Mouse (Mus musculus) c-Kit-negative CD71-positive TER-119-positive erythroid progenitor cells, embryonic 14.5 days (primary cell): ENCODE results near the gene Mta3.

ENCODE experiments used
- DNase-seq: peaks from one replicate; pipeline ENCODE4 v3.0.0-alpha.2; 2013; ENCODE audit warnings: low read depth, low spot score

The Mta3 gene

DNA sequence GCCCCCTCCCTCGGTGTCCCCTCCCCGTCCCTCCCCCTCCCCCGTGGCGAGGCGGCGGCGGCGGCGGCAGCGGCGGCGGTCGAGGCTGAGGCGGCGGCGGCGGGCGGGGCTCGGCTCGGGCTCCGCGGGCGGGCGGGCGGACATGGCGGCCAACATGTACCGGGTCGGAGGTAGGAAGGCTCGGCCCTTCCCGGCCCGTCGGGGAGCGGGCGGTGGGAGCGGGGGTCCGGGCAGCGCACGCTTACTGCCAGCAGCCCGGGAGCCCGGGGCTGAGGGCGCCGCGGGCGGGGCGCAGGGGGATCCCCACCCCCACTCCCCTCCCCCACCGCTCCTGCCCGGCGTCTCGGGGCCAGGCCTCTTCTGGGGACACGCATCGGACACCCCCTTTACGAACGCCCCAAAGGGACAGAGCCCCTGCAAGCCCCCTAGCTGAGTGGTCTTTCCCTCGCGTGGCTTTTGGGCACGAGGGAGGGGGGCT is at the start of gene Mta3:
Gene Mta3 (plus strand): TSS at position 48 of the 478 bp plus-strand sequence.
- DNase-seq = peak; percentile 31

DNA sequence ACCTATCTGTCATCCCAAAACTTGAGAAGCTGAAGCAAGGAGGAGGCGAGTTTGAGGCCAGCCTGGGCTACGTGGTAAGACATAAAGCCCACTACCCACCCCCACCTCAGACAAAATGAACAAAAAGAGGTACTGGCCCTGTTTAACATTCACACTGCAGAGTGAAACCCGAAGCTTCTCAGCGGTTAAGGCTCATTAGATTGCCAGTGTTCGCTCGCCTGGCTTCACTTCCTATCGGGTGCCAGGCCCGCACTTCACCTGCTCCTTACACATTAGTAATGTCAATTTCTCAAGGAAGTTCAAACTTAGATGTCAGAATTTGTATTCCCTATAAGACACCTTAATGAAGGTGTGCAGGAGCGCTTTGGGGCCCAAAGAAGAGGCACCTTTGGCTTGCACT is 48.6 kb upstream of the Mta3 start:
- DNase-seq = no peak

GRCm38 (mm10) chr17:83658943-83659342 is 47.0 kb upstream of the Mta3 start:
- peak; percentile 69 for DNase-seq

DNA sequence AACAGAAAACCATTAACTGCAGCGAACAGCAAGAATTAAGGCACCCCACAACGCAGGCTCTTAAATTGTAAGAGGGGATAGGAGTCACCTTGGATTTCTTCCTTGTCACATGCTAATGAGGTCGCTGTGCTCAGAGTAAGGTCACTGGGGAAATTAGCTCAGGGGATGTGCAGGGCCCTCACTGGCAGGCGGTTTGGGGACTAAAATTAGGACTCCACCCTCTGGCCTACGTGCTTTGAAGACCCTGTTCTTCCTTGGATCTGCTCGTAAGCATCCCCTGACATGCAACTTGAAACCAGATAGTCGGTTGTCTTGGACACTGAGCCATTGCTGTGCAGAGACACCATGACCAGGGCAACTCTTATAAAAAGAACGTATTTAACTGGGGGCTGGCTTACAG is 41.2 kb upstream of the Mta3 start:
- DNase-seq = no peak

GRCm38 (mm10) chr17:83666597-83667287 is 39.2 kb upstream of the Mta3 start:
- no peak for DNase-seq

GRCm38 (mm10) chr17:83667934-83668690 is 37.9 kb upstream of the Mta3 start:
- DNase-seq = no peak

- DNase-seq = no peak
These were observed 33.3 kb upstream of the Mta3 start for GRCm38 (mm10) chr17:83672685-83673084.

DNA sequence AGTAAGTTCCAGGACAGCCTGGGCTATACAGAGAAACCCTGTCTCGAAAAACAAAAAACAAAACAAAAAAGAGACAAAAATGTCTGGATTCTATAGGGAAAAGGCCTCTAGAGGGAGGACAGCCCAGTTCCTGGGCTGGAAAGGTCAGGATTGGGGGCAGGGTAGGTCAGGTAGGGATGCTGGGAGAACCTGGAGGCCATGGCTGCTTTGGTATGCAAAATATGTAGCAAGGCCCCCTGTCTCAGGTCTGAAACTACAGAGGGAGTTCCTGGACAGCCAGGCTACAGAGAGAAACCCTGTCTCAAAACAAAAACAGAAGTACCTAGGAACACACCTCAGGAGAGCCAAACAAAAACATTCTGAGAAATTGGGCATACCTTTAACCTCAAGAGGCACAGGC is 28.6 kb upstream of the Mta3 start:
- DNase-seq = no peak

GRCm38 (mm10) chr17:83681977-83682376 is 24.0 kb upstream of the Mta3 start:
- no peak for DNase-seq

DNA sequence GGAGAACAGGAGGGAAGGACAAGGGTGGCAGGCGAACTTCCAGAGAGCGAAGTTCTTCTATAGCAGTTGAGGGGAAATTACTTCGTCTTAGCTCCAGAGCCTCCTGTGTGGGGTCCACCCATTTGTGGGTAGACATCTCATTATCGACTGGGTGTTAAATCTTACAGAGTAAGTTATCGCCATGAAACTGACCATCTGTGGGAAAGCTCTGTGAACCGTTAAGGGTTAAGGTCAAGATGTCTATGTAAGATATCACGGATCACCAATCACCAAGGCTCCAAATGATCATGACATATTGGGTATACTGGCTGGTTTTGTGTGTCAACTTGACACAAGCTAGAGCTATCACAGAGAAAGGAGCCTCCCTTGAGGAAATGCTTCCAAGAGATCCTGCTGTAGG is 21.5 kb upstream of the Mta3 start:
- DNase-seq = no peak

GRCm38 (mm10) chr17:83690418-83690817 is 15.5 kb upstream of the Mta3 start:
- DNase-seq = no peak

DNA sequence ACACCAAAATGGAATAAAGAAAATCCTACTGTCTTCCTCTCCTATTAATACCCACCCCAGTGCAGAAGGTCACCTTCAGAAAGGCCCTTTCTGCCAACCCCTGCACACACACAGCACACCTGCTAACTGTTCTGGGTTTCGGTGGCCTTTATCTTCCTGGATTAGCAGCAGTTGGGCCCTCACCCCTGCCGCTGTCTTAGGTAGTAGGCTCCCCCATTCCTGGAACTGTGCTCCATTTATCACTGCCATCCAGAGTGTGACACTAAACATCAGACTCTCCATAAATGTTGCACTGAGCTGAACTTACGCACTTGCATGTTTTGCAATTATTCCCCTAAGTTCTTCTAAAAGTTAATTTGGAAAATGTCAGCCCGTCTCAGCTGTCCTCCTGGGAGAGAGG is 14.6 kb upstream of the Mta3 start:
- no peak for DNase-seq

DNA sequence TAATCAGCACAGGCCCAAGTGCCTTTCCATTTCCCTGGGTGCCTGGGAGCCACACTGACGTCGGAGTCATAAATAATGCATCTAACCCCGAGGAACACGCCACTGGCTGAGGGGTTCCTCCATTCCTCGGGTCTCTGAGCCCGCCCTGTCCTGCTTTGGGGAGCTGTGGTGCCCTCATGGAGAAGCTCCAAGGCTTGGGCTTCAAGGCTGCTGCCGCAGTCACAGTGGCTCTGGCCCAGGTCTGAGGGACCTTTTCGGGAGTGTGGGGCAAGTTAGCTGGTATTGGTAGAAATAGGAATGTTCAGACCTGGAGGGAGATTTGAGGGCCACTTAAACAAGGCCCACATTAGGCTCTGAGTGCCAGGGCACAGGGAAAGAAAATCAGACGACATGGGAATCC is 12.0 kb upstream of the Mta3 start:
- DNase-seq = no peak

DNA sequence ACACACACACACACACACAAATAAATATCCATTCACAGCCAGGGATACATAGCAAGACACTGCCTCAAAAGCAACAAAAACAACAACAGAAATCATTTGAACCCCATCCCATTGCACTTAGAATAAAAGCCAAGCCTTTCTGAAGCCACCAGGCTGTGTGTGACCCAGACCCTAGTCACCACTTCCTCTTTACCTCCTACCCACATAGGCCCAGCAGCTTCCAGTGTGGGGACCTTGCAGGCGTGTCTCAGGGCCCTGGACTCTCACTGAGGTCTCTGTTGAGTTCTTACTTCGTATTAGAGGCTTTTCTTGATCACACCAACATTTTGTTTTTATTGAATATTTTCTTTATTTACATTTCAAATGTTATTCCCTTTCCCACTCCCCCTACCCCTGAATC is 10.2 kb upstream of the Mta3 start:
- DNase-seq = no peak

DNA sequence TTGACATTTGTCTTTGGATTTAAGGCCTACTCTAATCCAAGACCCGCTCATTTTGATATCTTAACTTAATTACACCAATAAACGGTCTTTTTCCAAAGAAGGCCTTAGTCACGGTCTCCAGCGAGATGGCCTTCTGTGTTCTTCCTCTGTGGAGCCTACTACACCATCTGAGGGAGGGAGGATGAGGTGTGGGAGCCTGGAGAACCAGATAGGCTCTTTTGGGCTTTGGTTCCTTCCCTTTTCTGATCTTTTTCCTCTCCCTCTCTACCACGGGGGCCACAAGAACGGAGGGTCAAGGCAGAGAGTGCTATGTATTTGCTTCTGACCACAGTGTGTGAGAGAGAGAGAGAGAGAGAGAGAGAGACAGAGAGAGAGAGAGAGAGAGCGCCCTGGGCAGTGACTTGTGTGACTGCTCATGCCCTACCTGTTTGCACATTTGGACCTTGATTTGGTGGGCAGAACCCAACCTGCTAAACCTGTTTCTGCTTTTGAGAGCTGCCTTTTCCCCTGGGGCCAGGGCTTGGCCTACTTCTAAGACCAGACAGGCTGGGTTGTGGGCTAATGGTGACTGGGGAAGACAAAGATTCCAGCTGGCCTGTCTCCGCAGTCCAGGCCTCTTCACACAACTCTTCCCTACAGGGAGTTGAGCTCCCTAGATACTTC is 6.8 kb upstream of the Mta3 start:
- no peak for DNase-seq

- DNase-seq = no peak
These were observed 5.8 kb upstream of the Mta3 start for GRCm38 (mm10) chr17:83700125-83700524.

- no peak for DNase-seq
These were observed 1.5 kb upstream of the Mta3 start for GRCm38 (mm10) chr17:83704469-83704868.

DNA sequence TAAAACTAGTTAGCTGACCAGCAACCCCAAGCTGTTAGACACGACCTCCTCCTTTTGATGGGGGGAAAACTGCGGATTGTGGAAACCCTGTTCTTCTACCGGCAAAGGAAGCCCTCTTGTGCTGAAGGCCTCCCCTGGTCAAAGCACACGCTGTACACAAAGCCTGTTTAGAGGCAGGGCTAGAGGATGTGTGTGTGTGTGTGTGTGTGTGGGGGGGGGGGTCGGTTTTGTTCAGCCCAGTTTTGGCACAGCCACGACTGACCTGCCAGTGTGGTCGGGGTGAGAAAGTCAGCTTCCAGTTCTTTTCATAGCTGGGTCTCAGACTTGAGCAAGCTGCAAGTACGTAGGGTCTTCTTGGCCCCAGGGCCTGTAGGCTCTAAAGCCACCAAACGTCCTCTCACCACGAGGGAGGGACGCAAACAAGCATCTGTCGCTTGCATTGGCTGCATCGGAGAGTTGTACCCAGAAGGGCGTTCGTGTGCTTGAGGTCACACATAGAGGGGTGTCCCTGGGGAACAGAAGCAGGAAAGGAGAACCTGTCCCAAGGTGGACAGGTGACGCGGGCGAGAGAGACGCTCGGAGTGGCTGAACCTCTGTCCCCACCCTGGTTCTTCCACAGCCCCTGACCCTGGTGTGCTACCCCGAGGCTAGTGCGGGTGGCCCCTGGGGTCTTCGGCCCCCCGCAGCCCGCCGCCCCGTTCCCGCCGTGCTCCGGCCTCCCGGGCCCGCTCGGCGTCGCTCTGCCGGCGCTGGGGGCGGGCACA is 429 bp upstream of the Mta3 start:
- DNase-seq = peak; percentile 47

GRCm38 (mm10) chr17:83706594-83707126 is 697 bp downstream of the Mta3 start:
- peak; percentile 62 for DNase-seq

DNA sequence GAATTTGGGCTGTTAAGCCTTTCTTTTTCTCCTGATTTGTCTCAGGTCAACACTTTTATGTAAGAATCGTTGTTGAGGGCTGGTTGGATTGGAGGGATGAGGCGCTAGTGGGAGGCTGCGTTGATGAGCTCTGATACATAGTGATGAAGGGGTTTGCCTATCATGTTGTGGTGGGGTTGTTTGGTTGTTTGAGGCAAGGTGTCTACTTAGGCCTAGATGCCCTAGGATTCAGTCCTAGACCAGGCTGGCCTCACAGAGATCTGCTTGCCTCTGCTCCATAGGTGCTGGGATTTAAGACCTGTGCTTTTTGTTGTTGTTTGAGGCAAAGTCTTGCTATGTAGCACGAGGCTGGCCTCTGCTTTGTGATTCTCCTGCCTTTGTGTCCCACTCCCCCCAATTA is 1.4 kb downstream of the Mta3 start:
- DNase-seq = no peak

- DNase-seq = no peak
These were observed 1.9 kb downstream of the Mta3 start for GRCm38 (mm10) chr17:83707846-83708245.

GRCm38 (mm10) chr17:83708256-83708655 is 2.3 kb downstream of the Mta3 start:
- DNase-seq = no peak
